Mouse (Mus musculus) MEL (cell line): ENCODE results near the gene Rfk. TPM values are rescaled to one million over a fixed set of nuclear protein-coding genes. Genes with fewer than 3 reads are reported as not detected.

Experiments
- DNase-seq: peaks from one replicate; pipeline ENCODE4 v3.0.0; 2011; ENCODE audit warnings: low read depth, low spot score
- H3K27ac ChIP-seq: 2 replicates; pipeline ENCODE4 v1.5.1; 2012; ENCODE audit warnings: low read depth, mild to moderate bottlenecking, control low read depth, low read length, moderate library complexity; ENCODE audit not compliant: control insufficient read depth
- H3K27me3 ChIP-seq, 2 experiments: fragments of 150-350 bp in 1 of 2; sonication (generic) in 1 of 2; 2 replicates each; pipeline ENCODE4 v1.6.1; 2012; ENCODE audit warnings: low read length in 2 of 2, mild to moderate bottlenecking in 2 of 2, improper control_type of control experiment in 1 of 2, moderate library complexity in 1 of 2; ENCODE audit not compliant: insufficient read depth in 2 of 2, control insufficient read depth in 1 of 2
- H3K36me3 ChIP-seq, 2 experiments: 2 replicates each; pipeline ENCODE4 v1.6.1; 2012 to 2014; ENCODE audit warnings: low read length in 2 of 2, improper control_type of control experiment in 1 of 2, inconsistent platforms in 1 of 2, mild to moderate bottlenecking in 1 of 2; ENCODE audit not compliant: insufficient read depth in 2 of 2, control insufficient read depth in 1 of 2
- H3K4me1 ChIP-seq, 2 experiments: fragments of 150-350 bp in 1 of 2; sonication (generic) in 1 of 2; 2 replicates each; pipeline ENCODE4 v1.6.1; 2012; ENCODE audit warnings: low read length in 2 of 2, improper control_type of control experiment in 1 of 2, mild to moderate bottlenecking in 1 of 2; ENCODE audit not compliant: insufficient read depth in 2 of 2, control insufficient read depth in 1 of 2
- H3K4me3 ChIP-seq, 2 experiments: fragments of 150-350 bp in 1 of 2; sonication (generic) in 1 of 2; 2 replicates each; pipeline ENCODE4 v1.5.1; 2012; ENCODE audit warnings: low read depth in 2 of 2, low read length in 2 of 2, mild to moderate bottlenecking in 2 of 2, moderate library complexity in 2 of 2, control low read depth in 1 of 2, improper control_type of control experiment in 1 of 2; ENCODE audit not compliant: control insufficient read depth in 1 of 2, insufficient read depth in 1 of 2
- H3K79me2 ChIP-seq: 2 replicates; pipeline ENCODE4 v1.6.1; 2012; ENCODE audit warnings: mild to moderate bottlenecking, low read length, moderate library complexity; ENCODE audit not compliant: control insufficient read depth, poor library complexity, insufficient read depth
- H3K9ac ChIP-seq: 2 replicates; pipeline ENCODE4 v1.6.1; 2012; ENCODE audit warnings: low read depth, mild to moderate bottlenecking, control low read depth, low read length, moderate library complexity; ENCODE audit not compliant: control insufficient read depth, poor library complexity, severe bottlenecking
- H3K9me3 ChIP-seq: fragments of 150-350 bp; sonication (generic); replicated peaks from 2 replicates; pipeline ENCODE4 v1.6.1; 2012; ENCODE audit warnings: mild to moderate bottlenecking, low read length, improper control_type of control experiment, moderate library complexity; ENCODE audit not compliant: insufficient read depth
- EP300 ChIP-seq, 2 experiments: IDR thresholded peaks; 2 replicates each; pipeline ENCODE4 v1.6.1; 2011; ENCODE audit warnings: improper control_type of control experiment in 2 of 2, low read length in 2 of 2, low read depth in 1 of 2, mild to moderate bottlenecking in 1 of 2
- ETS1 ChIP-seq: IDR thresholded peaks from 2 replicates; pipeline ENCODE4 v1.6.1; 2012; ENCODE audit warnings: low read depth, mild to moderate bottlenecking, inconsistent platforms, low read length, improper control_type of control experiment, moderate library complexity
- GABPA ChIP-seq: IDR thresholded peaks from 2 replicates; pipeline ENCODE4 v1.6.1; 2012; ENCODE audit warnings: low read depth, mild to moderate bottlenecking, inconsistent platforms, low read length, improper control_type of control experiment, moderate library complexity
- GATA1 ChIP-seq: IDR thresholded peaks from 2 replicates; pipeline ENCODE4 v1.6.1; 2011; ENCODE audit warnings: low read depth, low read length, improper control_type of control experiment
- HCFC1 ChIP-seq: IDR thresholded peaks from 2 replicates; pipeline ENCODE4 v1.6.1; 2012; ENCODE audit warnings: low read depth, mild to moderate bottlenecking, inconsistent platforms, low read length, improper control_type of control experiment, moderate library complexity
- JUND ChIP-seq: IDR thresholded peaks from 2 replicates; pipeline ENCODE4 v1.6.1; 2011; ENCODE audit warnings: low read depth, mild to moderate bottlenecking, improper control_type of control experiment, low read length
- KAT2A ChIP-seq: conservative IDR thresholded peaks from 2 replicates; pipeline ENCODE4 v1.6.1; 2012; ENCODE audit warnings: low read depth, low read length, improper control_type of control experiment, inconsistent platforms
- MAFK ChIP-seq: IDR thresholded peaks from 2 replicates; pipeline ENCODE4 v1.6.1; 2011; ENCODE audit warnings: low read depth, mild to moderate bottlenecking, low read length, improper control_type of control experiment, borderline replicate concordance
- MAX ChIP-seq: IDR thresholded peaks from 2 replicates; pipeline ENCODE4 v1.6.1; 2011; ENCODE audit warnings: low read length, improper control_type of control experiment
- MXI1 ChIP-seq: IDR thresholded peaks from 2 replicates; pipeline ENCODE4 v1.6.1; 2011; ENCODE audit warnings: mild to moderate bottlenecking, low read depth, low read length, improper control_type of control experiment
- NELFE ChIP-seq: IDR thresholded peaks from 2 replicates; pipeline ENCODE4 v1.6.1; 2011; ENCODE audit warnings: low read depth, low read length, improper control_type of control experiment
- POLR2A ChIP-seq, 2 experiments: IDR thresholded peaks; 2 replicates each; pipeline ENCODE4 v1.6.1; 2011 to 2012; ENCODE audit warnings: low read length in 2 of 2, mild to moderate bottlenecking in 2 of 2, control low read depth in 1 of 2, improper control_type of control experiment in 1 of 2, low read depth in 1 of 2, moderate library complexity in 1 of 2; ENCODE audit not compliant: control insufficient read depth in 1 of 2, insufficient read depth in 1 of 2, poor library complexity in 1 of 2
- POLR2AphosphoS5 ChIP-seq: IDR thresholded peaks from 2 replicates; pipeline ENCODE4 v1.6.1; 2012; ENCODE audit warnings: low read depth, borderline replicate concordance, mild to moderate bottlenecking, inconsistent platforms, low read length, moderate library complexity, mixed read lengths
- RAD21 ChIP-seq: IDR thresholded peaks from 2 replicates; pipeline ENCODE4 v1.6.1; 2011; ENCODE audit warnings: mild to moderate bottlenecking, low read depth, low read length, improper control_type of control experiment
- SMC3 ChIP-seq: IDR thresholded peaks from 2 replicates; pipeline ENCODE4 v1.6.1; 2011; ENCODE audit warnings: low read depth, low read length, improper control_type of control experiment
- UBTF ChIP-seq: IDR thresholded peaks from 2 replicates; pipeline ENCODE4 v1.6.1; 2012; ENCODE audit warnings: low read depth, mild to moderate bottlenecking, inconsistent platforms, low read length, improper control_type of control experiment, moderate library complexity, borderline replicate concordance; ENCODE audit not compliant: insufficient read depth
- ZKSCAN1 ChIP-seq: IDR thresholded peaks from 2 replicates; pipeline ENCODE4 v1.6.1; 2012; ENCODE audit warnings: low read depth, mild to moderate bottlenecking, inconsistent platforms, low read length, improper control_type of control experiment, moderate library complexity
- ZMIZ1 ChIP-seq: IDR thresholded peaks from 2 replicates; pipeline ENCODE4 v1.6.1; 2012; ENCODE audit warnings: low read depth, mild to moderate bottlenecking, inconsistent platforms, low read length, improper control_type of control experiment, moderate library complexity
- polyA plus RNA-seq, 2 experiments: library from polyadenylated mRNA; stranded (reverse) in 1 of 2; unstranded in 1 of 2; fragments of >175 nt in 1 of 2; fragments of >200 nt in 1 of 2; gene quantifications; 2 replicates each; pipeline versions ENCODE4 v1.2.1 to v1.2.4; 2012; ENCODE audit warnings: low replicate concordance in 2 of 2, low read depth in 1 of 2; ENCODE audit not compliant: insufficient read length in 2 of 2, insufficient read depth in 1 of 2, missing spikeins in 1 of 2
- total RNA-seq: library from RNA; depleted of rRNA; stranded (reverse); fragments of 300-350 nt; gene quantifications from 2 replicates; pipeline ENCODE4 v1.2.3, GENCODE M21; 2012

Gene Rfk
- total and polyA plus RNA-seq, 3 experiments, result 16.2 to 39.7 TPM; not detected in 1

- H3K27me3 ChIP-seq, result no peaks in the 10 kb centered on the region
- no peak overlapping the region for H3K27ac ChIP-seq
- H3K9me3 ChIP-seq, result no peaks in the 10 kb centered on the region
- no peak for TF ChIP-seq ETS1
- TF ChIP-seq MAX, result no peak
- TF ChIP-seq POLR2A (IDR thresholded peaks at IDR 0.05; ENCODE audit: control insufficient read depth in 1 of 2, insufficient read depth in 1 of 2, low read depth in 1 of 2, low read length in 2 of 2, poor library complexity in 1 of 2), result no peak
- TF ChIP-seq ZKSCAN1, result no peak
- no peak for TF ChIP-seq HCFC1
- TF ChIP-seq NELFE, result no peak
- TF ChIP-seq SMC3, result no peak
- no peak for TF ChIP-seq MXI1
- TF ChIP-seq GABPA, result no peak
- no peak for TF ChIP-seq ZMIZ1
- TF ChIP-seq EP300 (IDR thresholded peaks at IDR 0.05; ENCODE audit: low read depth in 1 of 2, low read length in 2 of 2), result no peak
- TF ChIP-seq KAT2A, result no peak
- no peak for TF ChIP-seq GATA1
- TF ChIP-seq RAD21, result no peak
- TF ChIP-seq POLR2AphosphoS5, result no peak
- H3K4me3 ChIP-seq, result no peak overlapping the region
- no peak overlapping the region for H3K9ac ChIP-seq
- no peaks in the 10 kb centered on the region for H3K36me3 ChIP-seq
- no peak for DNase-seq
- no peaks in the 10 kb centered on the region for H3K4me1 ChIP-seq
- H3K79me2 ChIP-seq, result no peaks in the 10 kb centered on the region
Measured at GRCm38 (mm10) chr19:17412915-17413459, 19.1 kb downstream of the Rfk start.

DNA sequence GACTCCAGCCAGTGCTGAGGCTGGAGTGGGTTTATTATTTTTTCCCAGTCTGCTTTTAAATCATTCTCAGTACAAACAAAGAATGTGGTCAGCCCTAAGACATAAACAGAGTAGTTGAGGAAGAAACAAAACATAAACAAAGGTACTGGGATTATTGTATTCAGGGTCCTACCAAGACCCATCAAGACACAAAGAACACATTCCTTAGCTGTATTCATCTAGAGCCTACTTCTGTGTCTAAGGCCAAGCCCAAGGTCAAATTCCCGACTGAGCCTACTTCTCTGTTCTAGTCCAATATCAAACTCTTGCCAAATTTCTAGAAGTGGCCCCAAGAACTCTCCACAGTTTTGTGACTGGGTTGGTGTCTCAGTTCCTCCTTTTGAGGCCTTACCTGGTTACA lies 24.0 kb downstream of the Rfk start:
- Histone ChIP-seq H3K36me3 (no peaks in the 10 kb centered on the region), H3K27ac (no peak overlapping the region), H3K4me1 (no peaks in the 10 kb centered on the region), H3K79me2 (no peaks in the 10 kb centered on the region), H3K4me3 (no peak overlapping the region), H3K27me3 (no peaks in the 10 kb centered on the region), H3K9me3 (no peaks in the 10 kb centered on the region), H3K9ac (no peak overlapping the region)
- DNase-seq, result no peak
- TF ChIP-seq MXI1 (no peak), MAFK (no peak), JUND (no peak), UBTF (no peak)
